Mouse (Mus musculus): ENCODE data around the gene D230025D16Rik. TPM values are rescaled to one million over a fixed set of nuclear protein-coding genes. Genes with fewer than 3 reads are reported as not detected.

D230025D16Rik gene
- polyA plus RNA-seq, 1 experiment from 2014 or later, result 35.4 TPM

DNA sequence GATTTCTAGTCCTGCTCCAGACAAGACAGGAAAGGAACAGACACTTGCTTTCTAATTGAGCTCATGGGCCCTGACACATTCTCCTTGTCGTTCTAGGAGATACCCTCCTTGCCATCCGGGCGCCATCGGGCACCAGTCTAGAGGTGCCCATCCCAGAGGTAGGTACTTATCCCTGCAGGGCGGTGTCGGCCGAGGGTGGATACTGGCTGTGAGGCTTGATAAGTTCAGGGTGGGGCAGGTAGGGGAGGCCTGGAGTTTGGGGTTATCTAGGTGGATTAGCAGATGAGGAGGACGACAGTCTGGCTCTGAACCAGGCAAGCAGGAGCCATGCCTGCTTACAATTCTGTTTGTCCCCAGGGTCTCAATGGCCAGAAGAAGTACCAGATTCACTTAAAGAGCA is 75.0 kb downstream of the D230025D16Rik start:
- H3K27me3 ChIP-seq (ENCODE audit: insufficient read depth, low read length), result no peaks in the 10 kb centered on the region
- no peaks in the 10 kb centered on the region for H3K9me3 ChIP-seq (ENCODE audit: low read depth, low read length)
- H3K27ac ChIP-seq (ENCODE audit: low read depth), result no peak overlapping the region
- H3K36me3 ChIP-seq (ENCODE audit: insufficient read depth), result peaks cover 64% of the 10 kb centered on the region
- peaks cover 14% of the 10 kb centered on the region; the same call in 1 of the 2 replicates for H3K4me1 ChIP-seq (ENCODE audit: insufficient read depth)
- ATAC-seq (ENCODE audit: insufficient read depth) (no peak), DNase-seq (no peak)
- no peak overlapping the region for H3K9ac ChIP-seq
- WGBS, result 95% methylated on average over 8 of the region's 8 CpGs
- H3K4me2 ChIP-seq, result peak overlapping the region; percentile 95; the same call in 1 of the 2 replicates
- TF ChIP-seq CTCF (IDR thresholded peaks at IDR 0.05; ENCODE audit: low read depth), result no peak
- no peak overlapping the region for H3K4me3 ChIP-seq (ENCODE audit: low read depth, low read length)

Other genes with a start within 250 kb of the D230025D16Rik start
- not detected in 2 replicates for gene Ces2h, start 224.3 kb upstream of the D230025D16Rik start, polyA plus RNA-seq (2014; fragmentation: Nextera tagmentation; extraction: Ambion mirVana)
- not detected in 2 replicates for gene Ces3a, start 176.5 kb upstream of the D230025D16Rik start, polyA plus RNA-seq (2014; fragmentation: Nextera tagmentation; extraction: Ambion mirVana)
- gene Ces3b, start 141.4 kb upstream of the D230025D16Rik start, polyA plus RNA-seq (2014; fragmentation: Nextera tagmentation; extraction: Ambion mirVana), result not detected in 2 replicates
- not detected in 2 replicates for gene Ces4a, start 93.3 kb upstream of the D230025D16Rik start, polyA plus RNA-seq (2014; fragmentation: Nextera tagmentation; extraction: Ambion mirVana)
- gene Cbfb, start 54.5 kb upstream of the D230025D16Rik start, polyA plus RNA-seq (2014; fragmentation: Nextera tagmentation; extraction: Ambion mirVana), result 81.4 and 85.2 TPM in 2 replicates
- gene B3gnt9, start 30.0 kb downstream of the D230025D16Rik start, polyA plus RNA-seq (2014; fragmentation: Nextera tagmentation; extraction: Ambion mirVana), result 17.4 and 21.2 TPM in 2 replicates
- gene Tradd, start 39.5 kb downstream of the D230025D16Rik start, polyA plus RNA-seq (2014; fragmentation: Nextera tagmentation; extraction: Ambion mirVana), result 24.3 and 26.1 TPM in 2 replicates
- gene Fbxl8, start 39.5 kb downstream of the D230025D16Rik start, polyA plus RNA-seq (2014; fragmentation: Nextera tagmentation; extraction: Ambion mirVana), result 3.8 and 4.6 TPM in 2 replicates
- 0.33 and 0.34 TPM in 2 replicates for gene Hsf4, start 44.7 kb downstream of the D230025D16Rik start, polyA plus RNA-seq (2014; fragmentation: Nextera tagmentation; extraction: Ambion mirVana)
- 0.61 and 1.1 TPM in 2 replicates for gene Nol3, start 51.0 kb downstream of the D230025D16Rik start, polyA plus RNA-seq (2014; fragmentation: Nextera tagmentation; extraction: Ambion mirVana)
- 9.0 and 9.5 TPM in 2 replicates for gene 4931428F04Rik, start 64.7 kb downstream of the D230025D16Rik start, polyA plus RNA-seq (2014; fragmentation: Nextera tagmentation; extraction: Ambion mirVana)
- gene Exoc3l, start 71.0 kb downstream of the D230025D16Rik start, polyA plus RNA-seq (2014; fragmentation: Nextera tagmentation; extraction: Ambion mirVana), result 31.9 and 33.3 TPM in 2 replicates
- 102 and 112 TPM in 2 replicates for gene E2f4, start 72.5 kb downstream of the D230025D16Rik start, polyA plus RNA-seq (2014; fragmentation: Nextera tagmentation; extraction: Ambion mirVana)
- gene Elmo3, start 80.5 kb downstream of the D230025D16Rik start, polyA plus RNA-seq (2014; fragmentation: Nextera tagmentation; extraction: Ambion mirVana), result 5.2 and 8.0 TPM in 2 replicates
- 2.7 and 3.1 TPM in 2 replicates for gene Lrrc29, start 101.1 kb downstream of the D230025D16Rik start, polyA plus RNA-seq (2014; fragmentation: Nextera tagmentation; extraction: Ambion mirVana)
- 108 and 115 TPM in 2 replicates for gene Tmem208, start 101.2 kb downstream of the D230025D16Rik start, polyA plus RNA-seq (2014; fragmentation: Nextera tagmentation; extraction: Ambion mirVana)
- 15.8 and 18.8 TPM in 2 replicates for gene Fhod1, start 122.8 kb downstream of the D230025D16Rik start, polyA plus RNA-seq (2014; fragmentation: Nextera tagmentation; extraction: Ambion mirVana)
- gene Slc9a5, start 123.7 kb downstream of the D230025D16Rik start, polyA plus RNA-seq (2014; fragmentation: Nextera tagmentation; extraction: Ambion mirVana), result 9.9 and 10.9 TPM in 2 replicates
- gene Plekhg4, start 148.1 kb downstream of the D230025D16Rik start, polyA plus RNA-seq (2014; fragmentation: Nextera tagmentation; extraction: Ambion mirVana), result 1.8 and 1.9 TPM in 2 replicates
- gene Kctd19, start 188.4 kb downstream of the D230025D16Rik start, polyA plus RNA-seq (2014; fragmentation: Nextera tagmentation; extraction: Ambion mirVana), result 0.12 and 0.32 TPM in 2 replicates
- 0.34 and 0.50 TPM in 2 replicates for gene Lrrc36, start 188.4 kb downstream of the D230025D16Rik start, polyA plus RNA-seq (2014; fragmentation: Nextera tagmentation; extraction: Ambion mirVana)
- 41.1 and 42.3 TPM in 2 replicates for gene Tppp3, start 246.4 kb downstream of the D230025D16Rik start, polyA plus RNA-seq (2014; fragmentation: Nextera tagmentation; extraction: Ambion mirVana)